Mouse (Mus musculus) adrenal gland, adult (tissue): ENCODE results near the gene Sema5b.

Experiments used
- DNase-seq, 2 experiments: peaks; one replicate each; pipeline ENCODE4 v3.0.0; 2022 to 2023; ENCODE audit warnings: low spot score in 1 of 2; ENCODE audit not compliant: inconsistent age in 2 of 2

Gene Sema5b

GRCm38 (mm10) chr16:35630470-35631183 is 89.7 kb downstream of the Sema5b start:
- DNase-seq, result peak; percentile 88 to 89

DNA sequence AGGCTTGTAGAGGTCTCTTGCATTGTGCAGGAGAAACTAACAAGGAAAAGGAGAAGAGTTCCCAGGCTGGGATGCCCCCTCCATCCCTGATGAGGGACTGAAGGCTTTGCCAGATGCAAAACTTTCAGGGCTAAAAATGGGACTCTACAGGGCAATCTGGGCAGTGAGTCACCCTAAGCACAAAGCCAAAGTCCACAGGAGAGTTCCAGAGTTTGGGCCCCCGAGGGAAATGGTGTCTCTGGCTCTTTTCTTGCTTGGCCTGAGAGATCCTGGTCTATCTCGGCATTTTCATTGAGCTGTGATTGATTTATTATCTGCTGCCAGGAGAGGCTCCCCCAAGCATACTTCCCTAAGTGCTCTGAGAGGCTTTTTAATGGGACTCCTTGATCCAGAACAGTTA is 92.1 kb downstream of the Sema5b start:
- peak in 1 of 2 experiments; percentile 41 for DNase-seq

DNA sequence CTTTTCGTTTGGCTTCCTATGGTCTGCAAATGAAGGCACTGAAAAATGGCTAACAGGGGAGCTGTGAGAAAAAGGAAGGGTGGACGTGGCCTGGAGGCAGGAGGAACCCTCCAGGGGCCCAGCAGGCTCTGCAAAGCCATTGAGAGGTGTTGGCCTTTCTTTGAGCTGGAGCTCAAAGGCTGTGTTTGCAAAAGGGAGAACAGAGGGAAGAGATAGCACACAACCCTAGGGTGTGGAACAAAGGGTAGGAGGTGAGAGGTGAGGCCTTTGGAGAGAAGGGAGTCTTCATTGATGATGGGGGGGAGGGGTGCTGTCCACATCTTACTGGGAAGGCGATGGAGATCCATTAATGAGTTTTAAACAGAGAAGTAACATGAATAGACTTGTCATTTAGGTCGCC is 94.0 kb downstream of the Sema5b start:
- DNase-seq, result no peak

GRCm38 (mm10) chr16:35639505-35639904 is 98.6 kb downstream of the Sema5b start:
- DNase-seq, result no peak

GRCm38 (mm10) chr16:35648862-35649261 is 107.9 kb downstream of the Sema5b start:
- DNase-seq, result no peak

DNA sequence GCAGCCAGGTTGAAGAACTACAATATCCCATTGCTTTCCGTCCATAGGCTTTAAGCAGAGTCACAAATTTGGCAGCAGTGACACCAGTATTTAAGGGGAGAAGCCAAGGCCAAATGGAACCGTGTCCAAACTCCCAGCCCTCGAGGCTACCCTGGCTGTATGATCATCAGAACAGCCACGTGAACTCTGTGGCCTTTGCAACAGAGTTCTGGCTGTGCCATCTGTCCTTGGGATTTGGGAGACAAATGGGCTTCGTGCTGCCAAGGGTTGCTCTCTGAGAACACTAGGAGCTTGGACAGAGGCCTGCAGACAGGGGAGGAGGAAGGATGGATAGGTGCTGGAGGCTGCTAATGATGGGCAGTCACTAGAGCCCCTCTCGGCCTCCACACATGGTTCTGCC is 111.3 kb downstream of the Sema5b start:
- DNase-seq, result peak; percentile 92 to 95

DNA sequence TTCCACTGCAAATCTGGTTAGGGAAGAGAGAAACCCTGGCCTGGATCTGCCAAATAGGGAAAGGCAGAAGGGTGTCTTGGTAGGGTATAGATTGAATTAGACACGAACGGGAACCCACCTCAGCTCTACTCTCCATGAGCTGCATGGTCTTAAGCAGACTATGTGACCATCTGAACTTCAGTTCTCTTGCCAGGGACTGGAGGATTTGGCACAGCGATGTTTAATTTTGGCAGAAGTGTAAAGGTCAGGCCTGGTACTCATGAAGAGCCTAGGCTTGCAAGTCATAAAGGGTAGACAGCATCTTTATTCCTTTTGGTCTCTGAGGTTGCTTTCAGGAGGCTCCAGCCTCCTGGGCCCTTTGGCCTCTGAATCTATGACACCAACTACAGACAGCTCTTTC is 111.8 kb downstream of the Sema5b start:
- peak; percentile 75 to 82 for DNase-seq

DNA sequence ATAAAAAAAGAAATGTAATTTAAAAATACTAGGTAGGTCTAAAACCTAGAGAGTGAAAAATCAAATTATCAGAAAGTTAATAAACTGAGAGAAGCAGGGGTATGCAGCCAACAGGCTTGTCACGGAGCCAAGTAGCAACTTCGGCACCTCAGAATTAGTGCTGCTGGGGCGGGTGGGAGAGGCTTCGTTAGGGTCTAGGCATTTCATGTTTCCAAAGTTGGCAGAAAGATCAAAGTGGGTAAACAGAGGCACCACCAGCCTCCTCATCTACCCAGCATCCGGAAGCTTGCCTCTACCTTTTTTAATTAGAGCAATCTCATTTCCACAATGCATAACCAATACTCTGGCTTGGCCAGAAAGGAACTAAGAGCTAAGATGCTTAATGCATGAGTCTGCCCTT is 113.0 kb downstream of the Sema5b start:
- DNase-seq, result no peak

- peak; percentile 64 to 70 for DNase-seq
Measured at GRCm38 (mm10) chr16:35660222-35660621, 119.3 kb downstream of the Sema5b start.

DNA sequence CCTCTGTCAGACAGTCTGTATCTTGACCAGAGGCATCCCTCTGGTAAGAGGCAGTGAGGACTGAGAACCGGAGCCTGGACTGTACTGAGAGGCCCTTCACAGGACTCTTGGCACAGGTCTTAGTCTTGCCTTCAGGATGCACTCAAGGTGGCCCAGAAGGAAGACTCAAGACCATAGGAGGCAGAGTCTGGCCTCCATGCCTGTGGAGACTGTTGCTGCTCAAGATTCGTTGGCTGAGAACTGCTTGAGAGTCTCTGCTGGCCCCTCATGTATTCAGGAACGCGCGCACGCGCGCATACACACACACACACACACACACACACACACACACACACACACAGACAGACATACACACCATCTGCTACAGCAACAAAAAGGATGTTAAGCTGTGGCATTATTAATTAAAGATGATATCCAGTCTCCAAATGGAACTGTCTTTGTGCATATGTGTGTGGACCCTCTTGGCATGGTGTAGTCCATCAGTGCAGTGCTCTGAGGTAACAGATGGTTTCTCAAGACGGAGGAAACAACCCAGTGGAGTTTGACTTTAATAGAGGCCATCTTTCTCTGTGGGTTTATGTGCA is 123.0 kb downstream of the Sema5b start:
- no peak for DNase-seq

DNA sequence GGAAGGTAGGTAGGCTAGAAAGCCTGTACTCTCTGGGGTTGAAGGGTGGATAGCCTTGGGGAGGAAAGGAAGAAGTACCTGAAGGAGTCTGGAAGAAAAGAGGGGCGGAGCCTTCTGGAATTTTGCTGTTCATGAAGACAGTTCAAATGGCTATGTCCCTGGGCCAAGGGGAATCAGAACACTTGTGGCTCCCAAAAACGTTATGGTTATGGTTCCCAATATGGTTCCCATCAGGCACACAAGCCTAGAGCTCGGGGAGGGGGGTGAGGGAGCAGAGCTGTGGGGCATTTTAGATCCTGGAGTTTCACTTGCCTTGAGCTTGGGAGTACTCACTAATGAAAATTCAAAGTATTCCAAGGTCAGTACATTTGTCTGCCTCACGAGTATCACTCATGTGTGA is 123.9 kb downstream of the Sema5b start:
- DNase-seq, result no peak

DNA sequence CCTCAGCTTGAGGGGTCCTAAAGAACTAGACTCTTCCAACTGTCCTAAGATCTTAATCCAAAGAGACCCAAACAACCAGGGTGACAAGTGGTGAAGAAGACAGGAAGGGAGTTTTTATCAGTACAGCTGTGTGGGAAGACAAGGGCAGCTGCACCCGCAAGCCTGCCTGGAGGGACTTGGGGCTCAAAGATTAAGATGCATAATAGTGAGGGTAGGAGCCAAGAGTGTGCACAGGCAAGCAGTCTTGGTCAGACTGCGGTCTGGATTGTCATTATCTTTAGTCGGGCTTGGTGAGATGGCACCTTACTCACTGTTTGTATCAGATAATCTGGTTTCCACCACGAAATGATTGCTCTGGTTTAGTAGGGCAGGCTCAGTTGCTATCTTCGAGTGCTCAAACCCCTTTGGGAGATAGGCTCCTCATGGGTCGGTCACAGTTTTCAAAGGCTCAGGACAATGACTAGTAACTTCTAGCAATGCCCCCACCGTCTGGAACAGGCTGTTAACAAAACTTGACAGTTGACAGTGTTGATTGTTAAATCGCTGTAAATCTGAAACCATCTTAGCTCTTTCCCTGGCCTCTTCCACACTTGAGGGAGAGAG is 136.7 kb downstream of the Sema5b start:
- DNase-seq, result no peak

DNA sequence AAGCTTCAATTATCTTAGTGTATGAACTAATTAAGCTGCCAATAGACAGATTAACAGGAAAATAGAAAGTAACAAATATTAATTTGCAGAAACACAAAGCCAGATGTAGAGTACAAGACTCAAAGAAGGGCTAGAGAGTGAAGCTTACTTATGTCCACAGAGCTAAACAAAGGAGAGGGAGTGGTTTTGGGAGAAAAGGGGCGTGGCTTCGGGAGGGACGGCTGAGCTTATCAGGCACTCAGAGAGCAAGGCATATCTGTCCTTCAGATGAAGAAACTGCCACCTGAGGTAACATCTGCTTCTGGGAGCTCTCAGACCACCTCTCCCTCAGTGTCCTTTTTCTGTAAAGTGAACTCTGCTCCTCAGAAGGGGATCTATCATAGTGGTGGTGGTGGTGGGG is 137.5 kb downstream of the Sema5b start:
- DNase-seq, result no peak

GRCm38 (mm10) chr16:35681327-35682108 is 140.6 kb downstream of the Sema5b start:
- no peak for DNase-seq

DNA sequence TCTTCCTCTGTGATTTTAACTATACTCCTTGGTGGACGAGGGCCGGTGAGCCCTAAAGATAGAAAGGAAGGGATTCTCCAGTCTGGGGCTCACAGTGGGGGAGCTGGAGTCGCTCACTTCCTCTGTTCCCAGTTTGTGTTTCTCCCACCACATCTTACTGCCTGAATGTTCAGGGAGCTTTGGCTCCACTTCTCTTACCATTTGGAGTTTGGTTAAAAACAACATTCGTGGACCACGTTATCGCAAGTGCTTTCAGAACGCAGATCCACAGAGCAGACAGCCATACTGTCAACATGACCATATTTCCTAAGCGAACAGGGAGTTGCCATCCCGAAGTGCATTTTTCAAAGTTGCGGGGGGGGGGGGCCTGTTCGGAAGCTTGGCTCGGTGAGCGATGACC is 144.1 kb downstream of the Sema5b start:
- no peak for DNase-seq

DNA sequence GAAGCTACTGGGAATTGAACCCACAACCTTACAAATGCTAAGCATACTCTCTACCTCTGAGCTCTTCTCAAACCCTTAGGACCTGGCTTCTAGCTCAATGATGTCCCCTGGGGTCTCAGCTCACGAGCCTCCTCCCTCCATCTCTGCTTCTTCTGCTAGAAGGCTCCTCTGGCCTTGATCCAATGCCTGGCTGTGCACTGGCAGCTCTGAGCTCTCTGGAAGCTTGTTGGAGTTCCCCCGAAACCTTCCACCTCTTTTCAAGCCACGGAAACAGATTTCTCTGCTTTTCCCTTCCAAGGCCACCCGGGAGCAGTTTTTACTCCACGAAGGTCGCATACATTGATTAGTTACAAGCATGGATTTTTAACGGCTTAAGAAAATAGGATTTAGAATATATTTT is 145.5 kb downstream of the Sema5b start:
- DNase-seq, result peak; percentile 47 to 71

DNA sequence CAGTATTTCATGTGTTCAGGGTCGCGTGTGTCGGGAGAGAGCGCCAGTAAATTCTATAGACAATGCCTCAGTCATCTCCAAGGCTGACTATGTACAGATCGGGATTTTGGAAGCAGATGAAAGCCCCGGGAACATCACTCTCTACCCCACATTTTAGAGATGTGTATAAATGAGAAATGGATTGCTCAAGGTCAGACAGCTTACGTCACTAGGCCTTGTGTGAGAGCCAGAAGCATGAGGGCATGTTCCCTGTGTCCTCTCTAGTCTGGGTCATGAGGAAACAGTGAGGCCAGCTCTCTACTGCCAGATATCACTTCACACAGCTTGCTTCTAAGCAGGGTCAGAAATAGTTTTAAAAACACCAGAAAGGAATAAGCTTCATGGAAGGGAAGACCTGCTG is 150.7 kb downstream of the Sema5b start:
- peak; percentile 87 to 94 for DNase-seq

DNA sequence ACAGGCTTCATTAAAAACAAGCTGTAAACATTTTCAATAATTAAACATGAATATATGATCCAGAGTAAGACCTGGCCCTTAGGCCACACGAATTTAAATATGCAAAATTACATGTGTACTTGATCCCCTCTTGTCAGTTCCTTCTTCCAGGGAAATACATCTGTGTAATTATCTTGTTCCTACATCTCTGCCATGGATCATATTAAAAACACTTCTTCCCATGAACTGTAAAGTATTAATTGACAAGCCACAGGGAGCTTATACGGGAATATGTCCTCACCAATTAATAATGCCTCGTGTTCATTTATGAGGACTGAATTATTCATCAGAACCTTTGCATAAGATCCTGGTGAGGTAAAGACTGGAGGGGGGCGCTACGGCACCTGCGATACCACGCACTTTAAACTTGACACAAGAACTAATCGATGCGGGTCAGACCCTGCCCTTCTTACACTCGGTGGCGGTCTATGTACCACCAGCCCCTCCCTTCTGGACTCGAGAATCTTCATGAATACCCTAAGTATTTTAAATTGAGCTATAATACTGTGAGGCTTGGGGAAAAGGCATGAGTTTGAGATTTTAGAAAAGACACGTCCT is 153.4 kb downstream of the Sema5b start:
- DNase-seq, result no peak

DNA sequence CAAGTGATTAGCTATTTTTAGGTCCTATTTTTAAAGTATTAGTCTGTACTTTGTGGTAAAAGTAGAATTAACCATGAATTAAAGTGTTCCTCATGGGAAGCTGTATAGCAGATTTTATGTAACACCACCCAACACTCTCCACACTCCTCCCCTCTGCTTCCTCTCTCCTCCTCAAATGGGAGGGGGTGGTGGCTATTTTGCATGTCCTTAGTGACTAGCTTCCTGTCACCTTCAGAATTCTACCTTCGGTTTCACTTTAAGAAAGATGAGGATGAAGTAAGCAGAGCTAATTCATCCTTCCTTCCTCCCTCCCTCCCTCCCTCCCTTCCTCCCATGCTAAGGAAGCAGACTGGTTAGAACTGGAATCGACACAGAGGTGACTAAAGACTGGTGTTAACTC is 155.2 kb downstream of the Sema5b start:
- DNase-seq, result no peak

DNA sequence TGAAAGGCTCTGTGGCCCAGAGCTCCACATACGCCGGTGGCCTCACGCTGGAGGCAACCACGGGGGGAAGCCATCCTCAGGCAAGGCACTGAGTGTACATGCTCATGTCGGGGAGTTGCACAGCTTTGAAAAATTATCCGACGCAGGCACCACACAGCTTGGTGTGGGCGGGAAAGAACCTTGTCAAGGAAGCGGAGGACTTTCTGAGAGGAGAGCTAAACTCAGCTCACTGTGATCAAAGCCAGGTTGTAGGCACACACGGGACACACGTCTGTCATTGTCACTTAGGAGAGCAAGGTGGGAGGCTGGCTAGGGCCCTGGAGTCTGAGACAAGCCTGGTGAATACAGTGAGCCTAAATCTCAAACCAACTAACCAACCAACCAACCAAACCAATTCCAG is 160.9 kb downstream of the Sema5b start:
- no peak for DNase-seq
